In genomic region chr17:36270956-36271585, GRCm38 (mm10) we compare ENCODE assay signal across 8 mouse cellular contexts. TPM values are rescaled to one million over a fixed set of nuclear protein-coding genes. Genes with fewer than 3 reads are reported as not detected.
DNase-seq lines count a peak whose midpoint lies in the region; ATAC-seq lines count a peak whose summit lies in the region.

No protein-coding gene starts in this region.

- no peaks in the 10 kb centered on the region for H3K27me3 ChIP-seq in hindbrain, embryonic 15.5 days

- WGBS in hindbrain, embryonic 15.5 days: 0% methylated on average over 78 of the region's 84 CpGs

- peak overlapping the region; percentile 99 for H3K27ac ChIP-seq in hindbrain, embryonic 15.5 days (replicated peaks)

- no peaks in the 10 kb centered on the region for H3K9me3 ChIP-seq in hindbrain, embryonic 15.5 days

- H3K4me2 ChIP-seq in hindbrain, embryonic 15.5 days: peak overlapping the region; percentile 95

- peaks cover 45% of the 10 kb centered on the region for H3K4me1 ChIP-seq in hindbrain, embryonic 15.5 days (replicated peaks)

- peak; percentile 75 for ATAC-seq in activated CD4-positive, CD25-positive, alpha-beta regulatory T cell, adult 4 months
- ATAC-seq in hindbrain, embryonic 15.5 days (ENCODE audit: low FRiP score, low read depth): peak; percentile 93

- H3K9ac ChIP-seq in hindbrain, embryonic 15.5 days: peak overlapping the region; percentile 96

- peaks cover 37% of the 10 kb centered on the region for H3K36me3 ChIP-seq in hindbrain, embryonic 15.5 days

- H3K4me3 ChIP-seq in hindbrain, embryonic 15.5 days: peak overlapping the region; percentile 99

- peak; percentile 69 to 87 for DNase-seq in cerebellum, postnatal 4 days (ENCODE audit: low spot score in 2 of 2)
- peak; percentile 86 for DNase-seq in gastrocnemius, adult 18-20 months (ENCODE audit: low spot score)
- DNase-seq in left cerebral cortex, adult 11 months (ENCODE audit: low spot score): peak; percentile 84
- DNase-seq in lung, postnatal 36 days: peak; percentile 89
- DNase-seq in retina, embryonic 14.5 days (ENCODE audit: low spot score): peak; percentile 85
- DNase-seq in thymus, postnatal 36 days: peak; percentile 93 to 94

RNA-seq across cellular contexts. Expression of gene Trim39, which starts 1.0 kb away (rescaled TPM):
- 10 to 100 TPM in 1 of 2 experiments, 1 to 10 TPM in 1; 9.2 to 13.2 TPM for polyA plus RNA-seq in activated CD4-positive, CD25-positive, alpha-beta regulatory T cell, adult 4 months (2017; shearing (Covaris generic))
- 1 to 10 TPM; 6.2 to 6.6 TPM for total RNA-seq in gastrocnemius, adult 18-20 months (2021)
- polyA plus RNA-seq in hindbrain, embryonic 15.5 days (2015; fragmentation: Nextera tagmentation; extraction: Ambion mirVana): 24.8 and 27.1 TPM in 2 replicates

RNA-seq across cellular contexts. Expression of gene Rpp21, which starts 13.2 kb away (rescaled TPM):
- 100 to 1,000 TPM; 178 to 195 TPM for polyA plus RNA-seq in activated CD4-positive, CD25-positive, alpha-beta regulatory T cell, adult 4 months (2017; shearing (Covaris generic))
- 10 to 100 TPM; 36.5 to 44.5 TPM for total RNA-seq in gastrocnemius, adult 18-20 months (2021)
- polyA plus RNA-seq in hindbrain, embryonic 15.5 days (2015; fragmentation: Nextera tagmentation; extraction: Ambion mirVana): 132 and 133 TPM in 2 replicates

RNA-seq across cellular contexts. Expression of gene H2-M10.2, which starts 15.2 kb away (rescaled TPM):
- not detected for polyA plus RNA-seq in activated CD4-positive, CD25-positive, alpha-beta regulatory T cell, adult 4 months (2017; shearing (Covaris generic))
- not detected for total RNA-seq in gastrocnemius, adult 18-20 months (2021)
- 0.29 TPM in 1 of 2 replicates, not detected in the other for polyA plus RNA-seq in hindbrain, embryonic 15.5 days (2015; fragmentation: Nextera tagmentation; extraction: Ambion mirVana)

RNA-seq across cellular contexts. Expression of gene H2-M10.1, which starts 54.9 kb away (rescaled TPM):
- polyA plus RNA-seq in activated CD4-positive, CD25-positive, alpha-beta regulatory T cell, adult 4 months (2017; shearing (Covaris generic)): not detected
- total RNA-seq in gastrocnemius, adult 18-20 months (2021): not detected
- polyA plus RNA-seq in hindbrain, embryonic 15.5 days (2015; fragmentation: Nextera tagmentation; extraction: Ambion mirVana): not detected in 2 replicates

Comparison
In these comparisons a context has a peak if more than half of its experiments do, and no peak if none do; other contexts are left out.
1. Peak in every context shown above with its lines: DNase-seq, ATAC-seq, H3K4me3 ChIP-seq and H3K27ac ChIP-seq.